Mouse (Mus musculus) liver, embryonic 11.5 days (tissue): ENCODE data around the gene Hnrnpab. TPM values are rescaled to one million over a fixed set of nuclear protein-coding genes. Genes with fewer than 3 reads are reported as not detected.

Source experiments
- ATAC-seq: fragments of 200-750 bp; cut with Nextera tagmentation; replicated peaks from 2 replicates; pipeline ENCODE4 v1.8.0; 2017; ENCODE audit warnings: moderate number of reproducible peaks, mild to moderate bottlenecking, moderate TSS enrichment, moderate library complexity; ENCODE audit not compliant: low FRiP score
- DNase-seq: peaks from one replicate; pipeline ENCODE4 v3.0.0-alpha.2; 2017; ENCODE audit warnings: low spot score
- H3K27ac ChIP-seq: fragments of 300-500 bp; sonication (generic); 2 replicates; pipeline ENCODE4 v1.5.1; 2014; ENCODE audit warnings: mild to moderate bottlenecking, low read depth, low read length, control low read depth
- H3K27me3 ChIP-seq: fragments of 300-500 bp; sonication (generic); replicated peaks from 2 replicates; pipeline ENCODE4 v1.6.1; 2014; ENCODE audit warnings: low read length, mixed read lengths; ENCODE audit not compliant: control insufficient read depth, insufficient read depth
- H3K36me3 ChIP-seq: fragments of 300-500 bp; sonication (generic); 2 replicates; pipeline ENCODE4 v1.6.1; 2014; ENCODE audit warnings: mild to moderate bottlenecking, low read length, moderate library complexity, mixed read lengths; ENCODE audit not compliant: control insufficient read depth, insufficient read depth
- H3K4me1 ChIP-seq: fragments of 300-500 bp; sonication (generic); replicated peaks from 2 replicates; pipeline ENCODE4 v1.6.1; 2014; ENCODE audit warnings: low read length, mixed read lengths; ENCODE audit not compliant: control insufficient read depth, insufficient read depth
- H3K4me2 ChIP-seq: fragments of 300-500 bp; sonication (generic); 2 replicates; pipeline ENCODE4 v1.6.1; 2014; ENCODE audit warnings: mild to moderate bottlenecking, control low read depth, moderate library complexity
- H3K4me3 ChIP-seq: fragments of 300-500 bp; sonication (generic); 2 replicates; pipeline ENCODE4 v1.5.1; 2014; ENCODE audit warnings: low read depth, low read length, control low read depth
- H3K9ac ChIP-seq: fragments of 300-500 bp; sonication (generic); 2 replicates; pipeline ENCODE4 v1.6.1; 2014; ENCODE audit warnings: low read depth, low read length, control low read depth
- H3K9me3 ChIP-seq: fragments of 300-500 bp; sonication (generic); 2 replicates; pipeline ENCODE4 v1.6.1; 2016; ENCODE audit warnings: low read length, inconsistent platforms, mixed read lengths; ENCODE audit not compliant: control insufficient read depth
- WGBS: fragments of 180-500 bp; shearing (Covaris S2); extraction: QIAGEN DNeasy Blood & Tissue Kit; methylation state at CpG from one replicate; pipeline ENCODE4 v1.1.7; 2014; 5-methylcytosine and 5-hydroxymethylcytosine counted together
- polyA plus RNA-seq: library from polyadenylated mRNA; unstranded; fragments of >200 nt; fragmentation: Nextera tagmentation; extraction: Ambion mirVana; gene quantifications from 2 replicates; pipeline ENCODE4 v1.2.1, GENCODE M21; 2014

Gene Hnrnpab
- polyA plus RNA-seq, 1 experiment from 2014 or later, result 552 TPM

DNA sequence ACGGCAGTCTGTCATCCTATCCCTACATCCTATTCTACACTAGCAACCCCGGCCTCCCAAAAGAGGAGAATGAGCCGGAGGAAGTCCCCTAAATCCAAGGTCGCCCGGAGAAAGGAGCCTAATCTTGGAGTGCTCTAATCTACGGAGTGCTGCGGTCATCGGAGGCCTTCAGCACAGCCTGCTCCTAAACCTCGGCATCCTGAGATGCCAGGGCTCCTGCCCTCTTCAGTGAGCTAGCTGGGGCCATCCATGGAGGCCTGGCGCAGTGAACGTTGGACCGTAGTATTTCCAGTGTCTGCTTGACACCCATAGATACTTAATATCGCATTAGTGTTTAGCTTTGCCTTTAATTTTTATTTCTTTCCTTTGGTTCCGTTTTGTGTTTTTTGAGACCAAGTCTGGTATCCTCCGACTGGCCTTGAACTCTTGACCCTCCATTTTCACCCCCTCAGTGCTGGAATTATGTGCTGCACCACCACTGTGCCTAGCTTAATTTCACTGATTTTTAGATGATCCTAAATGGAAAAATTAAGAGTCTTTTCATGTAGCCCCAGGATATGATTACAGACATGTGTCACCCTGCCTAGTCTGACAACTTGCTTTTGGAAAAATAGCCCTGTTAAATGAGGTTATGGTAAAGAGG lies 570 bp upstream of the Hnrnpab start:
- Histone ChIP-seq H3K4me1 (peaks cover 42% of the 10 kb centered on the region), H3K4me2 (peak overlapping the region; percentile 82)
- ATAC-seq, result peak; percentile 50

DNA sequence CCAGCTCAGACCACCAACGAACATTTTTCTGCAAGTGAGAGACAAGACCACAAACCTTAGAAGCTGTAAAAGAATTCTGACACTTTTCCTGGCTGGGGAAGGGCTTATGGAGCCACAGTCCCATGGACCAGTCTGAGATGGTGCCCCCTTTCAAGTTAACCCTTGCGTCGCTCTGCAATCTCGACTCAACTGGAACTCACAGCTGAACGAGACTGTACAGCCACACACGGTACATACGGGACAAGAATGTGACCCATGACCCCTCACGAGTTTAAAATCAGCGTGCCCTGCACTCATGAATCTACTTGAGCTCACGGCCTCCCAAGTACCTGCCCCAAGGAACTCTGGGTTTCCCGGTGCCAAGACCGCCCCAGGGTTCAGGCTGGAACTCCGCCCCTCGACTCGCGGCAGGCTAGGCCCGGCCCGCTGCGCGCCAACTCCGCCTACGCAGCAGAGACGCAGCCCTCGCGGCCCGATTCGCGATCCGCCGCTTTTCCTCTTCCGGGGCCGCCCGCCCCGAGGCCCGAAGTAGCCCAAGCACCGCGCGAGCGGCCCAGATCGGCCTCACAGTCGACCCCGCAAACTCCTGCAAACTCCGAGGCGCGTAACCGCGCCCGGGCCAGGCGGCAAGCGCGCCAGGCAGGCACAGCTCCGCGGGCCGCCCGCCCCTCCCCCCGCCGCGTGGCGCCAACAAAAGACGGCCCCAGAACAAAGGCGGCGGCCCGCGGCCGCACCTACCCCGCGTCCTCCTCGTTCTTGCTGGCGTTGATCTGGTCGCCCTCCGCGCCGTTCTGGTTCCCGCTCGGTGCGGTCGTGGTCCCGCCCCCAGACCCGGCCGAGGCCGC lies 823 bp downstream of the Hnrnpab start:
- Histone ChIP-seq H3K27ac (peak overlapping the region; percentile 98), H3K9ac (peak overlapping the region; percentile 97), H3K9me3 (no peaks in the 10 kb centered on the region), H3K36me3 (peaks cover 46% of the 10 kb centered on the region), H3K27me3 (no peaks in the 10 kb centered on the region), H3K4me3 (peak overlapping the region; percentile 92), H3K4me2 (peak overlapping the region; percentile 94), H3K4me1 (peaks cover 46% of the 10 kb centered on the region)
- peak; percentile 62 for ATAC-seq
- WGBS, result under 1% methylated on average over 81 of the region's 81 CpGs
- peak; percentile 78 for DNase-seq

More for the DNA sequence above, 570 bp upstream of the Hnrnpab start:
- H3K9me3 ChIP-seq, result no peaks in the 10 kb centered on the region
- peaks cover 32% of the 10 kb centered on the region for H3K36me3 ChIP-seq
- peak overlapping the region; percentile 98 for H3K27ac ChIP-seq
- DNase-seq, result no peak
- peak overlapping the region; percentile 92 for H3K4me3 ChIP-seq
- WGBS, result 10% methylated on average over 15 of the region's 15 CpGs
- H3K9ac ChIP-seq, result peak overlapping the region; percentile 97
- H3K27me3 ChIP-seq, result no peaks in the 10 kb centered on the region

DNA sequence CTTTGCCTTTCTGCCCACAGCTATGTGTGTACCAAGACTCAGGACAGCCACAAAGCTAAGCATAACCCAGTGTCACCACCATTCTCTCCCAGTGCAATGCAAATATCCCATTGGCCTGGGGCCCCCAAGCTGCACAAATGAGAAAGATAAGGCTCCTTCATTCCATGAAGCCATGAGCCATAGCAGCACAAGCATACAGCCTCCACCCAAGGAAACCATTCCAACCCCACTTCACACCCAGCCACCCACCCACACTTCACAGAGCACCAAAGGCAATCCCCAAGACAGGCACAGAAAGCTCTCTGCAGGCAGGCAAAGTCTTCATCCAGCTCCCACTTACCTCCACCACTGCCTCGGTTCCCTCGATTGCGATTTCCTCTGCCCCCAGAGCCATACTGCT lies 4.4 kb downstream of the Hnrnpab start:
- H3K9ac ChIP-seq, result no peak overlapping the region
- peaks cover 28% of the 10 kb centered on the region for H3K4me1 ChIP-seq
- H3K9me3 ChIP-seq, result no peaks in the 10 kb centered on the region
- ATAC-seq (no peak), DNase-seq (no peak)
- no peak overlapping the region for H3K4me3 ChIP-seq
- WGBS, result 88% methylated on average over 3 of the region's 3 CpGs
- H3K27ac ChIP-seq, result no peak overlapping the region
- no peak overlapping the region for H3K4me2 ChIP-seq
- no peaks in the 10 kb centered on the region for H3K27me3 ChIP-seq
- H3K36me3 ChIP-seq, result peaks cover 81% of the 10 kb centered on the region

DNA sequence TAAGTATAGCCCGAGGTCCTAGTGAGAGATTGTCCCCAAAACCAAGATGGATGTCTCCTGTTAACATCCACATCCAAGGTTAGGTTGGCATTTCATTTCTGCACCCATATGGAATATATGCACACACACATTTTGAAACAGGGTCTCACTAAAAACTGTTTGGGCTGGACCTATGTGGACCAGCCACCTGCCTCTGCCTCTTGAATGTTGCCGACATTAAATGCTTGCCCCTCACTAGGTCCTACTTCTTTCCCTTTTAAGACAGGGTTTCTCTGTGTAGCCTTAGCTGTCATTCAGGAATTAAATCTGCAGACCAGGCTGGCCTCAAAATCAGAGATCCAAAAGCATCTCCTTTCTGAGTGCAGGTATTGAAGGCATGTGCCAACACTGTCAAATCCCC lies 9.1 kb downstream of the Hnrnpab start:
- ATAC-seq, result no peak
- no peak overlapping the region for H3K9ac ChIP-seq
- WGBS, result 72% methylated on average over 2 of the region's 2 CpGs
- peaks cover 81% of the 10 kb centered on the region for H3K36me3 ChIP-seq
- no peak overlapping the region; the same call in 1 of the 2 replicates for H3K27ac ChIP-seq
- no peaks in the 10 kb centered on the region for H3K27me3 ChIP-seq
- no peaks in the 10 kb centered on the region for H3K9me3 ChIP-seq
- DNase-seq, result no peak
- no peak overlapping the region for H3K4me3 ChIP-seq
- peaks cover 6% of the 10 kb centered on the region; the same call in 1 of the 2 replicates for H3K4me1 ChIP-seq
- H3K4me2 ChIP-seq, result no peak overlapping the region

DNA sequence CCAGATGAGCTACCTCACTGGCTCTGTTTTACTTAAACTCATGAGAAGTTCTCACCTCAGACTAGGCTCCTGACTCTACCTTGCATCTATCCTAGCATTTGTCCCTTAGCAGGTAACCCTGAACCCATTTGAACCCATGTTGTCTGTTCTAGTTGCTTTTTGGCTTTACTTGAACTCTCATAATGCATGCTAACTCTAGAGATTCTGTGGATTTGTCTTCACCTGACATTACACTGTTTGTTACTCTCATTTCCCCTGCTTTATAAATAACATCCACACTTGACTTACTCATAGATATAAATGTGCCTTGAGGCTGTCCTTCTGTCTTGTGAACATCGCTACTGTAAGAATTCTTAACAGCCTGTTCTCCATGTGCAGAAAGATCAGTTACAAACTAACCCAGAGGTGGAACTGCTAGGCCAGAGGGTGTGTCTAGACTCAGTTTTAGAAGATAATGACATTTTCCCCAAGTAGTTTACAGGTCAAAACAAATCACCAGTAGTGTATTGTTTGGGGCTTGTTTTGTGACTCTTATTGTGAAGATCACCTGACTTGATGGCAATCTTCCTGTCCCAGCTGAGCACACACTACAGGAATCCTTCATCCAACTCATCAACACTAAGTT lies 11.1 kb downstream of the Hnrnpab start:
- no peak for ATAC-seq
- no peak overlapping the region for H3K27ac ChIP-seq
- no peak for DNase-seq
- H3K27me3 ChIP-seq, result no peaks in the 10 kb centered on the region
- no peak overlapping the region for H3K4me2 ChIP-seq
- H3K36me3 ChIP-seq, result peaks cover 78% of the 10 kb centered on the region
- H3K9ac ChIP-seq, result no peak overlapping the region
- H3K9me3 ChIP-seq, result no peaks in the 10 kb centered on the region
- 77% methylated on average over 1 of the region's 1 CpGs for WGBS
- no peak overlapping the region for H3K4me3 ChIP-seq
- no peaks in the 10 kb centered on the region for H3K4me1 ChIP-seq

DNA sequence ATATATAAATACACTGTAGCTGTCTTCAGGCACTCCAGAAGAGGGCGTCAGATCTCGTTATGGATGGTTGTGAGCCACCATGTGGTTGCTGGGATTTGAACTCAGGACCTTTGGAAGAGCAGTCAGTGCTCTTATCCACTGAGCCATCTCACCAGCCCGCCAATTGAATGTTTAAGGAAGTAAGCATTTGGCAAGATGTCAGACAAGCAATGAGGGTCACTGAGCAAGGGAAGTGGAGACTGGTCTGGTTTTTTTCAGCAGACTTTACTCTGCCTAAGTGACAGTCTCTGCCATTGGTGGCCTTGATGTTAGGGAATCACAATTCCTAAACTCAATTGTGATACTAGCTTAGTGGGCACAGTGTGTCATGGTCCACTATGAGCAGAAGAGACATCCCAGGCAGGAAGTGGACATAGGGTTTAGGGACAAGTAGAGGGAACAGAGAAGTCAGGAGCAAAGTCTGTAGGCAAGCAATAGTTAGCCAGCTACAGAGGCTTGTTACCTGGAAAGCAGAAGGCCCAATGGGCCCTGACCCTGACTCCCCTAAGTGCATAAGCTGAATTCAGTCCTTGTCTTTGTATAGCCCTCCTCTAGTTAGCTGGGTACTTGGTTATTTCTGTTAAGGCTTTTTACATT lies 11.8 kb downstream of the Hnrnpab start:
- no peak overlapping the region for H3K4me3 ChIP-seq
- ATAC-seq (no peak), DNase-seq (no peak)
- no peak overlapping the region for H3K27ac ChIP-seq
- H3K9ac ChIP-seq, result no peak overlapping the region
- H3K36me3 ChIP-seq, result peaks cover 74% of the 10 kb centered on the region
- 58% methylated on average over 3 of the region's 3 CpGs for WGBS
- H3K27me3 ChIP-seq, result no peaks in the 10 kb centered on the region
- H3K4me2 ChIP-seq, result no peak overlapping the region
- H3K9me3 ChIP-seq, result no peaks in the 10 kb centered on the region
- no peaks in the 10 kb centered on the region for H3K4me1 ChIP-seq

DNA sequence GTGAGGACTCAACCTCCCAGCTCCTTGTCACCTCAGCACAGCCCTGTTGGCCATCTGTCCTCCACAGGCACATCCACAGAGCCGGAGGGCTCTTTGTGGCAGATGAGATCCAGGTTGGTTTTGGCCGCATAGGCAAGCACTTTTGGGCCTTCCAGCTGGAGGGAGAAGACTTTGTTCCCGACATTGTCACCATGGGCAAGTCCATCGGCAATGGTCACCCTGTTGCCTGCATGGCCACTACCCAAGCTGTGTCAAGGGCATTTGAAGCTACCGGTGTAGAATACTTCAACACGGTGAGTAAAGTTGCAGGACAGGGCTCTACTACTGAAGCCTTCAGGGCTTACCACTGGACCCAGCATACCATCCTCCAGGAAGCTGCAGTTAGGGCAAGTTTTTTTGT lies 12.8 kb downstream of the Hnrnpab start:
- Histone ChIP-seq H3K4me3 (no peak overlapping the region), H3K9ac (no peak overlapping the region), H3K4me1 (no peaks in the 10 kb centered on the region), H3K27me3 (no peaks in the 10 kb centered on the region), H3K4me2 (no peak overlapping the region), H3K36me3 (peaks cover 73% of the 10 kb centered on the region), H3K9me3 (no peaks in the 10 kb centered on the region), H3K27ac (no peak overlapping the region)
- 88% methylated on average over 6 of the region's 6 CpGs for WGBS
- ATAC-seq (no peak), DNase-seq (no peak)

DNA sequence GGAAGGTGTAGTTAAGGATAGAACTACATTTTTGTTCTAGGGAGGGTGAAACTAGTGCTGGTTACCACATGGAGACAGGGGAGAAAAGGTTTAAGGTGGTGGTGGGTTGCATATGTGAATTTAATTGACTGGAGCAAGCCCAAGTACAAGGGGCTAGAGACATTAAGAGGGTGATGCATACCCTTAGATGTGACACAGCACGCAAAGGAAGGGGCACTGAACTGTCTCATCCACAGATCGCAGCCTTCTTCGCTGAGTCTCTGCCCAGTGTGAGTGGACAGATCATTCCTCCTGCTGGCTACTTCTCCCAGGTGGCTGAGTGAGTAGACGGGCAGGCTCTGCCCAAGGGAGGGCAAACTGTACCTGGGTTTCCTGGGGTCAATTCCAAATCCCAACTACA lies 13.3 kb downstream of the Hnrnpab start:
- Histone ChIP-seq H3K36me3 (peaks cover 73% of the 10 kb centered on the region), H3K27me3 (no peaks in the 10 kb centered on the region), H3K4me2 (no peak overlapping the region), H3K4me1 (no peaks in the 10 kb centered on the region), H3K9ac (no peak overlapping the region), H3K27ac (no peak overlapping the region), H3K4me3 (no peak overlapping the region), H3K9me3 (no peaks in the 10 kb centered on the region)
- DNase-seq (no peak), ATAC-seq (no peak)
- whole genome bisulfite sequencing, result 91% methylated on average over 4 of the region's 4 CpGs
